In genomic region chr2:19726085-19726484, GRCm38 (mm10) we compare ENCODE assay signal across 25 mouse cellular contexts.
DNase-seq lines count a peak whose midpoint lies in the region; ATAC-seq and TF ChIP-seq lines count a peak whose summit lies in the region.
"Had no signal": no experiment of that assay in that cellular context is flagged by ENCODE, and none has a peak within 500 bp of the region (broad histone marks: within the 10 kb centered on the region; RNA-seq: fewer than 3 reads in every experiment).

No protein-coding gene starts in this region.

- no peak overlapping the region for H3K4me3 ChIP-seq in liver, embryonic 13.5 days (replicated peaks)
- H3K4me3 ChIP-seq in liver, embryonic 11.5 days (ENCODE audit: low read depth, low read length): no peak overlapping the region
- H3K4me3 ChIP-seq in liver, embryonic 14.5 days (ENCODE audit: insufficient read depth in 1 of 2, low read depth in 2 of 2, low read length in 2 of 2): no peak overlapping the region
- no peak overlapping the region for H3K4me3 ChIP-seq in liver, postnatal 0 days (ENCODE audit: low read depth, low read length)
- H3K4me3 ChIP-seq: embryonic facial prominence, embryonic 10.5 days; embryonic facial prominence, embryonic 13.5 days; erythroblast, embryonic 14.5 days; forebrain, embryonic 12.5 days; forebrain, embryonic 15.5 days; heart, embryonic 13.5 days had no signal

- peaks cover 7% of the 10 kb centered on the region for H3K4me1 ChIP-seq in liver, embryonic 13.5 days (replicated peaks)
- H3K4me1 ChIP-seq in liver, embryonic 11.5 days (replicated peaks; ENCODE audit: control insufficient read depth, insufficient read depth, low read length): no peaks in the 10 kb centered on the region
- H3K4me1 ChIP-seq in liver, embryonic 14.5 days (replicated peaks; ENCODE audit: control insufficient read depth in 2 of 2, insufficient read depth in 2 of 2, low read length in 1 of 2): peaks cover 0 to 4% of the 10 kb centered on the region in 2 experiments; a peak in 2 of 4 replicates
- H3K4me1 ChIP-seq in liver, postnatal 0 days (ENCODE audit: insufficient read depth): 0 out of 2 replicates have a peak, but pooled peaks cover 2% of the 10 kb centered on the region
- H3K4me1 ChIP-seq: embryonic facial prominence, embryonic 10.5 days; embryonic facial prominence, embryonic 13.5 days; forebrain, embryonic 12.5 days; forebrain, embryonic 15.5 days; heart, embryonic 13.5 days had no signal

- H3K27me3 ChIP-seq in liver, embryonic 13.5 days: no peaks in the 10 kb centered on the region
- H3K27me3 ChIP-seq in liver, embryonic 11.5 days (replicated peaks; ENCODE audit: control insufficient read depth, insufficient read depth, low read length): no peaks in the 10 kb centered on the region
- H3K27me3 ChIP-seq in liver, embryonic 14.5 days (ENCODE audit: control insufficient read depth, insufficient read depth, low read length): no peaks in the 10 kb centered on the region
- H3K27me3 ChIP-seq in liver, postnatal 0 days (ENCODE audit: insufficient read depth, low read length): no peaks in the 10 kb centered on the region
- H3K27me3 ChIP-seq: embryonic facial prominence, embryonic 13.5 days; forebrain, embryonic 12.5 days; forebrain, embryonic 15.5 days; heart, embryonic 13.5 days had no signal

- TF ChIP-seq EP300 in liver, embryonic 14.5 days (IDR thresholded peaks at IDR 0.05; ENCODE audit: low read depth): no peak
- peak; percentile 41; the same call in 1 of the 2 replicates for TF ChIP-seq EP300 in liver, postnatal 0 days (IDR thresholded peaks at IDR 0.05; ENCODE audit: low read depth)

- WGBS in liver, embryonic 13.5 days (ENCODE audit: insufficient replicate concordance): 45% methylated on average over 6 of the region's 6 CpGs
- WGBS in liver, embryonic 11.5 days: 69% methylated on average over 6 of the region's 6 CpGs
- 33% methylated on average over 6 of the region's 6 CpGs for WGBS in liver, embryonic 14.5 days (ENCODE audit: insufficient replicate concordance)
- 65% methylated on average over 6 of the region's 6 CpGs for WGBS in liver, postnatal 0 days (ENCODE audit: insufficient replicate concordance)

- no peaks in the 10 kb centered on the region for H3K9me3 ChIP-seq in liver, embryonic 13.5 days (replicated peaks)
- no peaks in the 10 kb centered on the region for H3K9me3 ChIP-seq in liver, embryonic 11.5 days (ENCODE audit: control insufficient read depth, low read length)
- H3K9me3 ChIP-seq in liver, embryonic 14.5 days (ENCODE audit: control insufficient read depth, low read length): no peaks in the 10 kb centered on the region
- H3K9me3 ChIP-seq in liver, postnatal 0 days (ENCODE audit: low read length): no peaks in the 10 kb centered on the region
- H3K9me3 ChIP-seq: embryonic facial prominence, embryonic 10.5 days; embryonic facial prominence, embryonic 13.5 days; forebrain, embryonic 12.5 days; forebrain, embryonic 15.5 days; heart, embryonic 13.5 days had no signal

- no peak overlapping the region for H3K27ac ChIP-seq in liver, embryonic 13.5 days
- H3K27ac ChIP-seq in liver, embryonic 11.5 days (ENCODE audit: low read depth, low read length): no peak overlapping the region
- H3K27ac ChIP-seq in liver, embryonic 14.5 days: no peak overlapping the region
- no peak overlapping the region for H3K27ac ChIP-seq in liver, postnatal 0 days (ENCODE audit: low read depth)
- H3K27ac ChIP-seq: embryonic facial prominence, embryonic 10.5 days; embryonic facial prominence, embryonic 13.5 days; forebrain, embryonic 12.5 days; forebrain, embryonic 15.5 days; heart, embryonic 13.5 days; hindbrain, embryonic 14.5 days; hindbrain, postnatal 0 days had no signal

- H3K36me3 ChIP-seq in liver, embryonic 13.5 days: no peaks in the 10 kb centered on the region
- no peaks in the 10 kb centered on the region for H3K36me3 ChIP-seq in liver, embryonic 11.5 days (ENCODE audit: control insufficient read depth, insufficient read depth, low read length)
- H3K36me3 ChIP-seq in liver, embryonic 14.5 days (replicated peaks; ENCODE audit: control insufficient read depth, insufficient read depth, low read depth): no peaks in the 10 kb centered on the region
- H3K36me3 ChIP-seq in liver, postnatal 0 days (replicated peaks; ENCODE audit: insufficient read depth, low read length): no peaks in the 10 kb centered on the region
- H3K36me3 ChIP-seq: embryonic facial prominence, embryonic 10.5 days; embryonic facial prominence, embryonic 13.5 days; forebrain, embryonic 12.5 days; forebrain, embryonic 15.5 days; heart, embryonic 13.5 days had no signal

- H3K4me2 ChIP-seq in liver, embryonic 13.5 days: no peak overlapping the region
- H3K4me2 ChIP-seq in liver, embryonic 11.5 days: no peak overlapping the region
- H3K4me2 ChIP-seq in liver, embryonic 14.5 days (ENCODE audit: low read depth): no peak overlapping the region
- H3K4me2 ChIP-seq in liver, postnatal 0 days (ENCODE audit: low read depth, low read length): no peak overlapping the region
- H3K4me2 ChIP-seq: embryonic facial prominence, embryonic 13.5 days; forebrain, embryonic 12.5 days; forebrain, embryonic 15.5 days; heart, embryonic 13.5 days; hindbrain, embryonic 14.5 days had no signal

- DNase-seq in liver, embryonic 13.5 days: no peak
- DNase-seq in liver, embryonic 11.5 days (ENCODE audit: low spot score): no peak
- DNase-seq in liver, embryonic 14.5 days (ENCODE audit: low read depth in 3 of 3, low spot score in 3 of 3): peak in 1 of 3 experiments; percentile 20
- DNase-seq in liver, postnatal 0 days: no peak
- DNase-seq in urinary bladder, adult 18-20 months (ENCODE audit: low spot score in 2 of 2): no peak
- no peak for DNase-seq in heart, adult 8-10 months (ENCODE audit: low spot score)
- DNase-seq: adrenal gland, adult 2 months; adrenal gland, postnatal 14 days; cerebellum, adult 11-12 months; cerebellum, adult 8-10 months; cerebellum, postnatal 10 days; cerebellum, postnatal 36 days; embryo, embryonic 11 days; gastrocnemius, postnatal 10 days; gastrocnemius, postnatal 36 days; heart, postnatal 14 days; heart, postnatal 4 days had no signal

- ATAC-seq in liver, embryonic 13.5 days (ENCODE audit: low read depth): peak; percentile 50
- no peak for ATAC-seq in liver, embryonic 11.5 days (replicated peaks; ENCODE audit: low FRiP score)
- 0 out of 2 replicates have a peak, but pooled peaks have one; percentile 48 for ATAC-seq in liver, embryonic 14.5 days (ENCODE audit: insufficient read depth)
- ATAC-seq in liver, postnatal 0 days: no peak
- ATAC-seq: forebrain, embryonic 15.5 days; hindbrain, postnatal 0 days had no signal

- H3K9ac ChIP-seq in liver, embryonic 13.5 days: no peak overlapping the region
- H3K9ac ChIP-seq in liver, embryonic 11.5 days (ENCODE audit: low read depth, low read length): no peak overlapping the region
- H3K9ac ChIP-seq in liver, embryonic 14.5 days (replicated peaks): no peak overlapping the region
- no peak overlapping the region for H3K9ac ChIP-seq in liver, postnatal 0 days (replicated peaks)
- H3K9ac ChIP-seq: embryonic facial prominence, embryonic 13.5 days; forebrain, embryonic 12.5 days; forebrain, embryonic 15.5 days; heart, embryonic 13.5 days; hindbrain, embryonic 14.5 days had no signal

- TF ChIP-seq CTCF in liver, embryonic 14.5 days (IDR thresholded peaks at IDR 0.05; ENCODE audit: low read depth): no peak
- TF ChIP-seq CTCF in liver, postnatal 0 days (IDR thresholded peaks at IDR 0.05; ENCODE audit: low read depth): no peak

Comparison
In these comparisons a context has a peak if more than half of its experiments do, and no peak if none do; other contexts are left out.
1. ATAC-seq: peak in liver, embryonic 13.5 days (single experiment) and liver, embryonic 14.5 days (single experiment); none in liver, embryonic 11.5 days (single experiment) and liver, postnatal 0 days (single experiment).